ENCODE assay signal across 14 mouse cellular contexts in the genomic region with DNA sequence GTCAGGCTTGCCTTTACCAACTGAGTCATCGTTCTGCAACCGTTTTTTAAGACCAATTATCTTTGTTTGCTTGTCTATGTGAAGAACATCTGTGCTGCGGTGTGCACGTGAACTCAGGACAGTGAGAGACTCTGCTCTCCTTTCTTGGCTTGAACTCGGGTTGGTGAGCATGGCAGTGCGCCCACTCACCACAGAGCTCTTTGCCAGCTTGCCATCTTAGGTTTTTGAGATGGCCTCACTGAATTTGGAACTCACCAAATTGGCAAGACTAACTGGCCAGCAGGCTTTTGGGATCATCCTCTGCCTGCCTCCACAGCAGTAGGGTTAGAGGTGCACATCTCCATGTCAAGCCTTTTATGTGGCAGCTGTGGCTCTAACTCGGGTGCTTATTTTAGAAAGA. TPM values are rescaled to one million over a fixed set of nuclear protein-coding genes. Genes with fewer than 3 reads are reported as not detected.
"Had no signal": no experiment of that assay in that cellular context is flagged by ENCODE, and none has a peak within 500 bp of the region (broad histone marks: within the 10 kb centered on the region; RNA-seq: fewer than 3 reads in every experiment).

No protein-coding gene starts in this region.

- H3K9ac ChIP-seq: limb, embryonic 12.5 days; liver, embryonic 15.5 days; lung, embryonic 14.5 days; neural tube, embryonic 15.5 days had no signal

- H3K27me3 ChIP-seq: limb, embryonic 12.5 days; liver, embryonic 15.5 days; neural tube, embryonic 15.5 days had no signal

- H3K4me2 ChIP-seq: limb, embryonic 12.5 days; liver, embryonic 15.5 days; lung, embryonic 14.5 days; neural tube, embryonic 15.5 days had no signal

- H3K27ac ChIP-seq: limb, embryonic 12.5 days; liver, embryonic 15.5 days; midbrain, embryonic 10.5 days; neural tube, embryonic 15.5 days; stomach, postnatal 0 days had no signal

- H3K4me3 ChIP-seq: limb, embryonic 12.5 days; liver, embryonic 15.5 days; midbrain, embryonic 10.5 days; myocyte; neural tube, embryonic 15.5 days had no signal

- H3K9me3 ChIP-seq: limb, embryonic 12.5 days; liver, embryonic 15.5 days; midbrain, embryonic 10.5 days; neural tube, embryonic 15.5 days had no signal

- H3K4me1 ChIP-seq: limb, embryonic 12.5 days; liver, embryonic 15.5 days; midbrain, embryonic 10.5 days had no signal

- DNase-seq: kidney, postnatal 25 days; liver; lung, embryonic 14.5 days; lung, postnatal 10 days; lung, postnatal 4 days; midbrain, embryonic 14.5 days; thymus, postnatal 14 days had no signal

RNA-seq across cellular contexts. Expression of a gene that starts 41.9 kb away (rescaled TPM):
- total RNA-seq: megakaryocyte, adult 5-6 weeks had no signal
